Mouse (Mus musculus) thymus, adult 2 months (tissue): ENCODE measurements at regions not wholly inside any gene's neighbourhood (a gene's known extent, or its start where the extent isn't known, plus 50 kb on each side); places are given as distances from the start of the nearest gene placed in this dataset.

Source experiments
- CTCF ChIP-seq: fragments of 200-500 bp; IDR thresholded peaks from 2 replicates; pipeline ENCODE4 v1.5.1; 2012; ENCODE audit warnings: mild to moderate bottlenecking, control low read depth, low read length, moderate library complexity, borderline replicate concordance; ENCODE audit not compliant: control insufficient read depth, poor library complexity, insufficient read depth; ENCODE audit errors: extremely low read depth
- POLR2A ChIP-seq: fragments of 200-500 bp; IDR thresholded peaks from 2 replicates; pipeline ENCODE4 v1.6.1; 2012; ENCODE audit warnings: mild to moderate bottlenecking, low read length, control low read depth, moderate library complexity; ENCODE audit not compliant: control insufficient read depth, poor library complexity, insufficient read depth; ENCODE audit errors: extremely low read depth

DNA sequence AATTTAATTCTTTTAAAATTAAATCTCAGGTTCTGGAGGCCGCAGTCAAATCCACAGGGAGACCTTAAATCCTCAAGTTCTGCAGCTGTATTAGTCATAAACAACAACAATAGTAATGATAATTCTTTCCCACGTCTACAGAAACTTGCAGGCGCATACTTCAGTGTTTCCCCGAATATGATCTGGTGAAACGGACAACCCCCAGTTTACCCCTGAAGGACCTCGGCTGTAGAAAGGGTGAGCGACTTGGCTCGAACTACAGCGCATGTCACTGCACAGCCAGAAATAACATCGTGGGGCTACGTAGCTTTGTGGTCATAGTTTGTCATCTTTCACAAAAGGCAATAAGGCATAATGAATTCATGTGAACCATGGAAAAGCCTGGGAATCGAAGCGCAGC lies 105.0 kb upstream of the Zeb2 start:
- no peak for TF ChIP-seq POLR2A
- no peak for TF ChIP-seq CTCF
